Mouse (Mus musculus): Measurements from ENCODE around the gene Foxd3.

DNA sequence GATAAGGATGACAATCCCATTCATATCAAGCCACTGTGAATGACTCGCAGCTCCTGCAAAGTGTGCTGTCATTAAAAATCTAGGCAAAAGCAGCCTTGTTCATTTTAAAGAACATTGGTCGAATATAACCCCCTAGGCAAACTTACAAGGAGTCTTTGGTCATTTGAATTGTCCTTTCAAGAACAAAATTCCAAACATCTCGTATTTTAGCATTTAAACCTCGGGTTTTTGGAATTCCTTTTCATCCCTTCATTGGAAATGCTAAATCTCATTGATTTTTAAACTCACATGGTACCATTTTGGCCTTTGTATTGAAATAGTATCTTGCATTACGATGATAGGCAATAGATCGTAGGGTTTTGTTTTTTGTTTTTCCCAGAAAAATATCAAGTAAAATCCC lies 2.8 kb downstream of the Foxd3 start:
- TF ChIP-seq CTCF (IDR thresholded peaks at IDR 0.05; ENCODE audit: low read depth), result no peak
- no peak for TF ChIP-seq EP300 (IDR thresholded peaks at IDR 0.05; ENCODE audit: low read depth)

Measured in liver, postnatal 0 days (tissue).